In genomic region chr13:74363176-74363858, GRCm38 (mm10) we compare ENCODE assay signal across 9 mouse cellular contexts. TPM values are rescaled to one million over a fixed set of nuclear protein-coding genes. Genes with fewer than 3 reads are reported as not detected.
A peak's percentile ranks its signal among the peaks of the same experiment; 100 is the strongest.
DNase-seq lines count a peak whose midpoint lies in the region; ATAC-seq and TF ChIP-seq lines count a peak whose summit lies in the region.
"Had no signal": no experiment of that assay in that cellular context is flagged by ENCODE, and none has a peak within 500 bp of the region (broad histone marks: within the 10 kb centered on the region; RNA-seq: fewer than 3 reads in every experiment).

No protein-coding gene starts in this region.

- H3ac ChIP-seq in C2C12 (ENCODE audit: control insufficient read depth, insufficient read length, low read depth): peak overlapping the region; percentile 3

- TF ChIP-seq CTCF in C2C12 (IDR thresholded peaks at IDR 0.05; ENCODE audit: control insufficient read depth, insufficient read depth, insufficient read length): no peak
- no peak for TF ChIP-seq CTCF in kidney, postnatal 0 days (IDR thresholded peaks at IDR 0.05; ENCODE audit: low read depth)

- peaks cover under 1% of the 10 kb centered on the region for H3K79me3 ChIP-seq in C2C12 (ENCODE audit: low read depth)

- 0 out of 2 replicates have a peak, but pooled peaks have one; percentile 43 for ATAC-seq in forebrain, embryonic 11.5 days (replicated peaks; ENCODE audit: low FRiP score)
- ATAC-seq in heart, embryonic 12.5 days (ENCODE audit: insufficient number of reproducible peaks, low FRiP score): peak; percentile 62
- ATAC-seq in kidney, postnatal 0 days (replicated peaks; ENCODE audit: low FRiP score, low read depth): peak; percentile 23; the same call in 1 of the 2 replicates
- ATAC-seq in monocyte, adult 5-6 weeks (replicated peaks; ENCODE audit: insufficient number of reproducible peaks, low FRiP score, low TSS enrichment, poor library complexity, severe bottlenecking): no peak

- no peaks in the 10 kb centered on the region for H3K4me1 ChIP-seq in forebrain, embryonic 11.5 days (replicated peaks; ENCODE audit: control insufficient read depth, insufficient read depth, low read length)
- no peaks in the 10 kb centered on the region for H3K4me1 ChIP-seq in forebrain, embryonic 10.5 days
- peaks cover 26% of the 10 kb centered on the region for H3K4me1 ChIP-seq in heart, embryonic 12.5 days (replicated peaks)
- no peaks in the 10 kb centered on the region for H3K4me1 ChIP-seq in kidney, postnatal 0 days (replicated peaks; ENCODE audit: insufficient read depth, low read length)

- no peaks in the 10 kb centered on the region for H3K9me3 ChIP-seq in forebrain, embryonic 11.5 days (ENCODE audit: control insufficient read depth, low read length)
- H3K9me3 ChIP-seq in forebrain, embryonic 10.5 days: no peaks in the 10 kb centered on the region
- no peaks in the 10 kb centered on the region; the same call in 1 of the 2 replicates for H3K9me3 ChIP-seq in heart, embryonic 12.5 days (replicated peaks)
- no peaks in the 10 kb centered on the region for H3K9me3 ChIP-seq in kidney, postnatal 0 days (replicated peaks; ENCODE audit: low read length)

- no peaks in the 10 kb centered on the region; the same call in 1 of the 2 replicates for H3K36me3 ChIP-seq in forebrain, embryonic 11.5 days (ENCODE audit: control insufficient read depth, insufficient read depth, low read length)
- H3K36me3 ChIP-seq in forebrain, embryonic 10.5 days (replicated peaks): peaks cover 45% of the 10 kb centered on the region
- peaks cover 23% of the 10 kb centered on the region for H3K36me3 ChIP-seq in C2C12 (ENCODE audit: control insufficient read depth, insufficient read depth)
- H3K36me3 ChIP-seq in heart, embryonic 12.5 days: peaks cover 33% of the 10 kb centered on the region
- peaks cover 13% of the 10 kb centered on the region; the same call in 1 of the 2 replicates for H3K36me3 ChIP-seq in kidney, postnatal 0 days (ENCODE audit: insufficient read depth, low read length)

- no peak overlapping the region for H3K4me2 ChIP-seq in forebrain, embryonic 11.5 days (ENCODE audit: low read depth, low read length, severe bottlenecking)
- peak overlapping the region; percentile 63 for H3K4me2 ChIP-seq in heart, embryonic 12.5 days
- no peak overlapping the region for H3K4me2 ChIP-seq in kidney, postnatal 0 days (ENCODE audit: low read length)

- 95% methylated on average over 13 of the region's 13 CpGs for WGBS in forebrain, embryonic 11.5 days
- WGBS in forebrain, embryonic 10.5 days: 90% methylated on average over 13 of the region's 13 CpGs
- 75% methylated on average over 13 of the region's 13 CpGs for WGBS in heart, embryonic 12.5 days
- WGBS in kidney, postnatal 0 days: 87% methylated on average over 13 of the region's 13 CpGs

- no peaks in the 10 kb centered on the region for H3K27me3 ChIP-seq in forebrain, embryonic 11.5 days (ENCODE audit: control insufficient read depth, insufficient read depth, low read length)
- no peaks in the 10 kb centered on the region for H3K27me3 ChIP-seq in forebrain, embryonic 10.5 days (ENCODE audit: poor library complexity, severe bottlenecking)
- no peaks in the 10 kb centered on the region for H3K27me3 ChIP-seq in C2C12 (ENCODE audit: control insufficient read depth, insufficient read depth, insufficient read length)
- no peaks in the 10 kb centered on the region for H3K27me3 ChIP-seq in heart, embryonic 12.5 days (replicated peaks)
- H3K27me3 ChIP-seq in kidney, postnatal 0 days (ENCODE audit: insufficient read depth, low read length): no peaks in the 10 kb centered on the region

- no peak for DNase-seq in forebrain, embryonic 11.5 days (ENCODE audit: low spot score)
- no peak for DNase-seq in forebrain, embryonic 10.5 days (ENCODE audit: extremely low spot score, low spot score)
- no peak for DNase-seq in kidney, postnatal 0 days (ENCODE audit: low spot score)
- DNase-seq in urinary bladder, postnatal 10 days (ENCODE audit: low spot score): no peak
- DNase-seq in left cerebral cortex, adult 8-10 months (ENCODE audit: low spot score in 2 of 2): no peak

- no peak overlapping the region for H3K27ac ChIP-seq in forebrain, embryonic 11.5 days (ENCODE audit: low read depth, low read length)
- no peak overlapping the region for H3K27ac ChIP-seq in forebrain, embryonic 10.5 days
- H3K27ac ChIP-seq in heart, embryonic 12.5 days (ENCODE audit: poor library complexity, severe bottlenecking): peak overlapping the region; percentile 92
- no peak overlapping the region for H3K27ac ChIP-seq in kidney, postnatal 0 days
- H3K27ac ChIP-seq: layer of hippocampus, adult 2 months had no signal

- H3K4me3 ChIP-seq in forebrain, embryonic 11.5 days (ENCODE audit: low read depth, low read length): no peak overlapping the region
- no peak overlapping the region for H3K4me3 ChIP-seq in forebrain, embryonic 10.5 days
- no peak overlapping the region for H3K4me3 ChIP-seq in C2C12 (ENCODE audit: insufficient read depth, poor library complexity, severe bottlenecking)
- peak overlapping the region; percentile 32 for H3K4me3 ChIP-seq in heart, embryonic 12.5 days
- no peak overlapping the region for H3K4me3 ChIP-seq in kidney, postnatal 0 days (replicated peaks; ENCODE audit: low read depth, low read length)
- H3K4me3 ChIP-seq: layer of hippocampus, adult 2 months had no signal

- no peak overlapping the region for H3K9ac ChIP-seq in forebrain, embryonic 11.5 days (ENCODE audit: low read length)
- H3K9ac ChIP-seq in heart, embryonic 12.5 days: peak overlapping the region; percentile 63
- no peak overlapping the region for H3K9ac ChIP-seq in kidney, postnatal 0 days (ENCODE audit: low read depth, low read length)

- no peaks in the 10 kb centered on the region for H3K79me2 ChIP-seq in C2C12 (ENCODE audit: control insufficient read depth, insufficient read depth)

TF ChIP-seq in C2C12, 6 proteins besides CTCF, POLR2A, EP300 and RAD21:
- TF ChIP-seq MAX (IDR thresholded peaks at IDR 0.05) (peak; percentile 4), MYOG (IDR thresholded peaks at IDR 0.05; ENCODE audit: control insufficient read depth, extremely low read depth, insufficient read length) (no peak)

RNA-seq across cellular contexts. Expression of gene Lrrc14b, which starts 0.5 kb away (rescaled TPM):
- not detected in 2 replicates for polyA plus RNA-seq in forebrain, embryonic 11.5 days (2014; fragmentation: Nextera tagmentation; extraction: Ambion mirVana)
- not detected in 2 replicates for polyA plus RNA-seq in forebrain, embryonic 10.5 days (2016; fragmentation: Nextera tagmentation; extraction: Ambion mirVana)
- 0.01 TPM for polyA plus RNA-seq in C2C12 (2012; fragmentation: generic; extraction: Trizol)
- 0.87 and 1.5 TPM in 2 replicates for polyA plus RNA-seq in heart, embryonic 12.5 days (2016; fragmentation: Nextera tagmentation; extraction: Ambion mirVana)
- not detected in 2 replicates for polyA plus RNA-seq in kidney, postnatal 0 days (2015; fragmentation: Nextera tagmentation; extraction: Ambion mirVana)
- 0.19 TPM in 1 of 3 replicates, not detected in the others for total RNA-seq in monocyte, adult 5-6 weeks (2017)
- total RNA-seq in left cerebral cortex, adult 8-10 months (2022): under 1 TPM; 0.11 to 0.35 (median 0.19) TPM
- total RNA-seq: layer of hippocampus, adult 2 months had no signal

RNA-seq across cellular contexts. Expression of gene Ccdc127, which starts 13.2 kb away (rescaled TPM):
- 53.5 and 61.1 TPM in 2 replicates for polyA plus RNA-seq in forebrain, embryonic 11.5 days (2014; fragmentation: Nextera tagmentation; extraction: Ambion mirVana)
- polyA plus RNA-seq in forebrain, embryonic 10.5 days (2016; fragmentation: Nextera tagmentation; extraction: Ambion mirVana): 52.4 and 56.7 TPM in 2 replicates
- polyA plus RNA-seq in C2C12 (2012; fragmentation: generic; extraction: Trizol): 27.2 TPM
- 48.7 and 54.9 TPM in 2 replicates for polyA plus RNA-seq in heart, embryonic 12.5 days (2016; fragmentation: Nextera tagmentation; extraction: Ambion mirVana)
- polyA plus RNA-seq in kidney, postnatal 0 days (2015; fragmentation: Nextera tagmentation; extraction: Ambion mirVana): 42.7 and 44.1 TPM in 2 replicates
- 30.2 to 39.4 TPM (median 31.4 TPM) in 3 replicates for total RNA-seq in monocyte, adult 5-6 weeks (2017)
- total RNA-seq in left cerebral cortex, adult 8-10 months (2022): 10 to 100 TPM; 78.1 to 94.3 (median 82.4) TPM

RNA-seq across cellular contexts. Expression of gene Sdha, which starts 13.2 kb away (rescaled TPM):
- polyA plus RNA-seq in forebrain, embryonic 11.5 days (2014; fragmentation: Nextera tagmentation; extraction: Ambion mirVana): 249 and 253 TPM in 2 replicates
- polyA plus RNA-seq in forebrain, embryonic 10.5 days (2016; fragmentation: Nextera tagmentation; extraction: Ambion mirVana): 274 and 282 TPM in 2 replicates
- polyA plus RNA-seq in C2C12 (2012; fragmentation: generic; extraction: Trizol): 166 TPM
- polyA plus RNA-seq in heart, embryonic 12.5 days (2016; fragmentation: Nextera tagmentation; extraction: Ambion mirVana): 450 and 465 TPM in 2 replicates
- polyA plus RNA-seq in kidney, postnatal 0 days (2015; fragmentation: Nextera tagmentation; extraction: Ambion mirVana): 305 and 346 TPM in 2 replicates
- total RNA-seq in monocyte, adult 5-6 weeks (2017): 266 to 290 TPM (median 273 TPM) in 3 replicates
- 100 to 1,000 TPM; 345 to 381 (median 357) TPM for total RNA-seq in left cerebral cortex, adult 8-10 months (2022)

RNA-seq across cellular contexts. Expression of gene Zfp72, which starts 27.3 kb away (rescaled TPM):
- 4.4 TPM in 2 replicates for polyA plus RNA-seq in forebrain, embryonic 11.5 days (2014; fragmentation: Nextera tagmentation; extraction: Ambion mirVana)
- polyA plus RNA-seq in forebrain, embryonic 10.5 days (2016; fragmentation: Nextera tagmentation; extraction: Ambion mirVana): 4.3 and 6.5 TPM in 2 replicates
- 0.48 TPM for polyA plus RNA-seq in C2C12 (2012; fragmentation: generic; extraction: Trizol)
- 2.9 and 3.3 TPM in 2 replicates for polyA plus RNA-seq in heart, embryonic 12.5 days (2016; fragmentation: Nextera tagmentation; extraction: Ambion mirVana)
- polyA plus RNA-seq in kidney, postnatal 0 days (2015; fragmentation: Nextera tagmentation; extraction: Ambion mirVana): 6.6 and 7.1 TPM in 2 replicates
- total RNA-seq in monocyte, adult 5-6 weeks (2017): 0.11 to 1.3 TPM (median 0.87 TPM) in 3 replicates
- 1 to 10 TPM; 4.1 to 6.2 (median 4.8) TPM for total RNA-seq in left cerebral cortex, adult 8-10 months (2022)

RNA-seq across cellular contexts. Expression of gene Ftl1-ps1, which starts 36.2 kb away (rescaled TPM):
- polyA plus RNA-seq in forebrain, embryonic 11.5 days (2014; fragmentation: Nextera tagmentation; extraction: Ambion mirVana): 72.8 and 85.7 TPM in 2 replicates
- 77.3 and 88.6 TPM in 2 replicates for polyA plus RNA-seq in forebrain, embryonic 10.5 days (2016; fragmentation: Nextera tagmentation; extraction: Ambion mirVana)
- polyA plus RNA-seq in C2C12 (2012; fragmentation: generic; extraction: Trizol): 452 TPM
- polyA plus RNA-seq in heart, embryonic 12.5 days (2016; fragmentation: Nextera tagmentation; extraction: Ambion mirVana): 67.9 and 72.3 TPM in 2 replicates
- polyA plus RNA-seq in kidney, postnatal 0 days (2015; fragmentation: Nextera tagmentation; extraction: Ambion mirVana): 185 and 186 TPM in 2 replicates
- total RNA-seq in monocyte, adult 5-6 weeks (2017): 28.5 to 49.4 TPM (median 42.7 TPM) in 3 replicates
- 100 to 1,000 TPM; 153 to 247 (median 197) TPM for total RNA-seq in left cerebral cortex, adult 8-10 months (2022)
